Mouse (Mus musculus) erythroblast, embryonic 14.5 days (primary cell): ENCODE measurements around the gene Pik3r5.

ENCODE experiments used
- GATA1 ChIP-seq: IDR thresholded peaks from 2 replicates; pipeline ENCODE4 v1.6.1; 2012; ENCODE audit warnings: low read length, inconsistent platforms, mixed read lengths
- TAL1 ChIP-seq: IDR thresholded peaks from 3 replicates; pipeline ENCODE4 v1.6.1; 2012; ENCODE audit warnings: low read length, inconsistent platforms, mixed read lengths

DNA sequence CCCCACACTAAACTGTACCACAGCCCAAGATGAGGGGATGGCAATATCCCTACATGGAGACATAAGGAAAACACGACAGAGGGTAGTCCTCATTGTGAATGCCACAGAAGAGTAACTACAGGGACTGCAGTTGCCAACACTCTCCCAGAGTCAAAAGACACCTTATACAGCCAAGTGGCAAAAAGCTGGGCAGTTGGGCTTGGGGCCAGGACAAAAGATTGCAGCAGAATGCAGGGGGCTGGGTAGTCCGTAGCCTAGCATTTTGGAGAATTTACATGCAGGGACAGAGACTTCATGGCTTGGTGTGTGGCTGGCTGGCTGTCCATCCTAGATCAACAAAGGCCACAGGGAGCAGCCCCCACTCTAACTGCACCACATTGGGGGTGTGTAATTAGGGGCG lies 52.5 kb downstream of the Pik3r5 start:
- TF ChIP-seq GATA1 (no peak), TAL1 (no peak)
